Mouse (Mus musculus) right cerebral cortex, postnatal 4 days (tissue): ENCODE results near the gene Apobec2.
A peak's percentile ranks its signal among the peaks of the same experiment; 100 is the strongest.

ENCODE experiments used
- DNase-seq: peaks from one replicate; pipeline ENCODE4 v3.0.0-alpha.2; 2022

Gene Apobec2

GRCm38 (mm10) chr17:48434479-48434878, 1.7 kb upstream of the Apobec2 start:
- DNase-seq: no peak

GRCm38 (mm10) chr17:48433689-48434330, 1.1 kb upstream of the Apobec2 start:
- DNase-seq: no peak

GRCm38 (mm10) chr17:48433006-48433655, 401 bp upstream of the Apobec2 start:
- peak; percentile 10 for DNase-seq

GRCm38 (mm10) chr17:48431054-48431453, 1.7 kb downstream of the Apobec2 start:
- DNase-seq: no peak

- DNase-seq: no peak
These were observed 2.3 kb downstream of the Apobec2 start for GRCm38 (mm10) chr17:48430394-48430793.

GRCm38 (mm10) chr17:48427852-48428530, 4.7 kb downstream of the Apobec2 start:
- DNase-seq: no peak

GRCm38 (mm10) chr17:48426991-48427750, 5.6 kb downstream of the Apobec2 start:
- no peak for DNase-seq

- no peak for DNase-seq
These were observed 6.7 kb downstream of the Apobec2 start for GRCm38 (mm10) chr17:48425823-48426612.

- no peak for DNase-seq
These were observed 8.5 kb downstream of the Apobec2 start for GRCm38 (mm10) chr17:48424237-48424636.

- no peak for DNase-seq
These were observed 13.2 kb downstream of the Apobec2 start for GRCm38 (mm10) chr17:48419571-48419970.

- DNase-seq: no peak
These were observed 13.9 kb downstream of the Apobec2 start for GRCm38 (mm10) chr17:48418781-48419180.

- DNase-seq: no peak
These were observed 14.6 kb downstream of the Apobec2 start for GRCm38 (mm10) chr17:48418174-48418573.

- DNase-seq: no peak
These were observed 15.2 kb downstream of the Apobec2 start for GRCm38 (mm10) chr17:48417521-48417920.

GRCm38 (mm10) chr17:48416425-48417195, 16.1 kb downstream of the Apobec2 start:
- DNase-seq: peak; percentile 85

GRCm38 (mm10) chr17:48416011-48416410, 16.7 kb downstream of the Apobec2 start:
- DNase-seq: no peak

GRCm38 (mm10) chr17:48411241-48411640, 21.5 kb downstream of the Apobec2 start:
- DNase-seq: no peak

- no peak for DNase-seq
These were observed 22.4 kb downstream of the Apobec2 start for GRCm38 (mm10) chr17:48410299-48410785.

- peak; percentile 100 for DNase-seq
These were observed 23.1 kb downstream of the Apobec2 start, which contains the start of the genes Nfya and Oard1 for GRCm38 (mm10) chr17:48409380-48410298. Gene Nfya, minus strand, starts transcription at chr17:48409906. Gene Oard1, plus strand, starts transcription at chr17:48410014.

GRCm38 (mm10) chr17:48408526-48409291, 24.0 kb downstream of the Apobec2 start:
- peak; percentile 69 for DNase-seq
